Mouse (Mus musculus) embryonic facial prominence, embryonic 15.5 days (tissue): ENCODE measurements at regions not wholly inside any gene's neighbourhood (a gene's known extent, or its start where the extent isn't known, plus 50 kb on each side); places are given as distances from the start of the nearest gene placed in this dataset.

Experiments
- ATAC-seq: fragments of 200-750 bp; cut with Nextera tagmentation; 2 replicates; pipeline ENCODE4 v1.8.0; 2017; ENCODE audit warnings: low read depth, moderate TSS enrichment; ENCODE audit not compliant: insufficient number of reproducible peaks, low FRiP score, low TSS enrichment
- H3K27ac ChIP-seq: fragments of 300-500 bp; sonication (generic); replicated peaks from 2 replicates; pipeline ENCODE4 v1.5.1; 2015; ENCODE audit warnings: mild to moderate bottlenecking, inconsistent platforms
- H3K27me3 ChIP-seq: fragments of 300-500 bp; sonication (generic); 2 replicates; pipeline ENCODE4 v1.6.1; 2015; ENCODE audit warnings: inconsistent platforms
- H3K36me3 ChIP-seq: fragments of 300-500 bp; sonication (generic); 2 replicates; pipeline ENCODE4 v1.6.1; 2015; ENCODE audit warnings: mild to moderate bottlenecking, inconsistent platforms
- H3K4me1 ChIP-seq: fragments of 300-500 bp; sonication (generic); 2 replicates; pipeline ENCODE4 v1.6.1; 2015; ENCODE audit warnings: inconsistent platforms
- H3K4me2 ChIP-seq: fragments of 300-500 bp; sonication (generic); replicated peaks from 2 replicates; pipeline ENCODE4 v1.6.1; 2015; ENCODE audit warnings: mild to moderate bottlenecking, inconsistent platforms
- H3K4me3 ChIP-seq: fragments of 300-500 bp; sonication (generic); replicated peaks from 2 replicates; pipeline ENCODE4 v1.5.1; 2015; ENCODE audit warnings: mild to moderate bottlenecking, inconsistent platforms
- H3K9ac ChIP-seq: fragments of 300-500 bp; sonication (generic); 2 replicates; pipeline ENCODE4 v1.6.1; 2015; ENCODE audit warnings: inconsistent platforms
- H3K9me3 ChIP-seq: fragments of 300-500 bp; sonication (generic); replicated peaks from 2 replicates; pipeline ENCODE4 v1.6.1; 2016; ENCODE audit warnings: inconsistent platforms
- whole genome bisulfite sequencing: fragments of 180-500 bp; shearing (Covaris S2); methylation state at CpG from one replicate; pipeline ENCODE4 v1.1.7; 2015; 5-methylcytosine and 5-hydroxymethylcytosine counted together

DNA sequence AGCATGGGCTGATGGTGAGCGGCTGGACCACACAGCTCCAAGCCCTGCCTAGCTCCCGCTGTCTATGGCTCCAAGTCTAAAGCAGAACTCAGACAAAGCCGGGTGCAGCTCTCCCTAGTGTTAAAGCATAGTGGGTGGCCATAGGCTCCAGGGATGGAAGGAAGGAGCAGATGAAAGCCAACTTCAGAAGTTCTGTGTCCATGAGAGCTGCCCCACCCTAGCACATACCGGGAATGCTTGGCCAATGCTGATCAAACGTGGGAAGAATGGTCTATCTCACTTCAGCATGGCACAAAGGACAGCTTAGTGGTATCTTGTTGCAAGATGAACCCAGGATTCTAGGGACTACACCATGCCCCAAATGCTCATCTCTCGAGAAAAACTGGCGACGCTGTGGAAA lies 55.5 kb upstream of the Ssx2ip start:
- no peaks in the 10 kb centered on the region for H3K27me3 ChIP-seq
- no peaks in the 10 kb centered on the region; the same call in 1 of the 2 replicates for H3K4me1 ChIP-seq
- no peak for ATAC-seq
- no peak overlapping the region for H3K9ac ChIP-seq
- WGBS: 76% methylated on average over 8 of the region's 8 CpGs
- no peaks in the 10 kb centered on the region for H3K36me3 ChIP-seq
- no peaks in the 10 kb centered on the region for H3K9me3 ChIP-seq
- no peak overlapping the region for H3K4me2 ChIP-seq
- no peak overlapping the region for H3K27ac ChIP-seq
- H3K4me3 ChIP-seq: no peak overlapping the region

DNA sequence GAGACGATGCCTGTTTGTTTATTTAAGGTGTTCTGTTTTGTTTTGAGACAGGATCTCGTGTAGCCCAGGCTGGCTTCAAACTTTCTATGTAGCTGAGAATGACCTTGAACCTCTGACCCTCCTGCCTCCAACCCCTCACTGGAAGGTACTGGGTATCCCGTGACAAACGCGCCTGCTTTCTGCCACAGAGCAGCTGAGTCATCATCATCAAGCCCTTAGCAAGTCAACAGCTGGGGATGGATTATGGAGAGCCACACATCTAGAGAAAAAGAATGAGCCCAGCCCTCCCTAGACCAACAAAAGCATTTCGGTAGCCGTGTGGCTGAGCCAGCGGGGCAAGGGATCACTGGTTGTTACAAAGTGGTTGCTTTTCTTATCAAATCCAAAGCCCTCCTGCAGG lies 55.0 kb upstream of the Ssx2ip start:
- H3K4me3 ChIP-seq: no peak overlapping the region
- no peaks in the 10 kb centered on the region; the same call in 1 of the 2 replicates for H3K4me1 ChIP-seq
- WGBS: 64% methylated on average over 8 of the region's 8 CpGs
- H3K9ac ChIP-seq: no peak overlapping the region
- ATAC-seq: no peak
- no peaks in the 10 kb centered on the region for H3K27me3 ChIP-seq
- no peak overlapping the region for H3K4me2 ChIP-seq
- no peaks in the 10 kb centered on the region for H3K36me3 ChIP-seq
- H3K27ac ChIP-seq: no peak overlapping the region
- H3K9me3 ChIP-seq: no peaks in the 10 kb centered on the region

DNA sequence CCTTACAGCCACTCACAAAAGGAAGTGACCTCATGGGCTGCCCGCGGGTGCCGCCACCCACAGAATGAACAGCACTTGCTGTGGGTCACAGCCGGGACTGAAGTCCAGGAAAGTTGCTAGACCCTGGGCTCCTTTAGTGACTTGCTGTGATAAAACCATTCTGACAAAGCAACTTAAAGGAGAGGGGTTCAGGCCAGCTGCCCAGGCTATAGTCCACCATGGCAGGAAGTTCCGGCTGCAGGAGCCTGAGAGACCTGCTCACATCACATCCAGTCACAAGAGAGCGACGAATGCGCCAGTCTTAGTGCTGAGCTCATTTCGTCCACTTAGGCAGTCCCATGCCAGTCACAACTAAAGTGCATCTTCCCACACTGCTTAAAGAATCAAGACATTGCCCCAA lies 54.3 kb upstream of the Ssx2ip start:
- 94% methylated on average over 9 of the region's 9 CpGs for WGBS
- ATAC-seq: no peak

DNA sequence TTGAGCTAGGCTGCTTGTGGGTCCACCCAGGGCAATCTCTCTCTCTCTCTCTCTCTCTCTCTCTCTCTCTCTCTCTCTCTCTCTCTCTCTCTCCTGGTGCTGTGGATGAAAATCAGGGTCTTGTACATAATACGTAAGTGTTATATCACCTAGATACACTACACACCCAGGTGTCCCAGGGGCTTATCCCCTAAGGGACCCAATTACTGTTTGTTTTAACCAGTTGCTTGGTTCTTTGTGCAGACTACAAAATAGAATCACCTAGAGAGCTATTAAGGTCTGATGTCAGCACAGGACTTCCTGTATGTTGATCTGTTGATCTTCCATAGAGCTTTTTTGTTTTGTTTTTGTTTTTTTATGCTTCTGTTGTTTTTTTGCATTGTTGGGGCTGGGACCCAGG lies 53.0 kb upstream of the Ssx2ip start:
- WGBS: 88% methylated on average over 1 of the region's 1 CpGs
- H3K4me1 ChIP-seq: no peaks in the 10 kb centered on the region
- no peak for ATAC-seq
- no peaks in the 10 kb centered on the region for H3K9me3 ChIP-seq
- no peak overlapping the region for H3K4me2 ChIP-seq
- H3K4me3 ChIP-seq: no peak overlapping the region
- no peak overlapping the region for H3K27ac ChIP-seq
- H3K27me3 ChIP-seq: no peaks in the 10 kb centered on the region
- H3K36me3 ChIP-seq: no peaks in the 10 kb centered on the region
- H3K9ac ChIP-seq: no peak overlapping the region

More for the DNA sequence above, 54.3 kb upstream of the Ssx2ip start:
- no peak overlapping the region for H3K4me2 ChIP-seq
- H3K9ac ChIP-seq: no peak overlapping the region
- no peak overlapping the region for H3K27ac ChIP-seq
- no peaks in the 10 kb centered on the region for H3K27me3 ChIP-seq
- no peaks in the 10 kb centered on the region; the same call in 1 of the 2 replicates for H3K4me1 ChIP-seq
- no peak overlapping the region for H3K4me3 ChIP-seq
- no peaks in the 10 kb centered on the region for H3K36me3 ChIP-seq
- no peaks in the 10 kb centered on the region for H3K9me3 ChIP-seq

DNA sequence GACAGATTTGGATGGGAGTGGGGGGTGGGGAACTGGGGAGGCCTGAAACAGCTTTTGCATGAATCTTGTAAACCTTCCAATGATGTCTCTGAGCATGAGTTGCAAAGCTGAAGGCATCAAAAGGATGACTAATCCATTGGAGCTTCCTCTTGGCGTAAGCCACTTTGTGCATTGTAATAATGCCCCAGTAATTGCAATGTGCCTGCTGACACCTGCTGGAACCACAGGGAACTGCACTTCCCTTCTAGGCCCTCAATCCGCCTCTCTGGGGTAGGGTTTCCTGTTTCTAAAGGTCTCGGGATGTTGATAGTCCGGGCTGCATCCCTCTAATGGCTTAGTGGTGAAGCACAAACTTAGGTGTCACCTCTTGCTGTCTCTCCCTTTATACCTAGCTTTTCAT lies 52.3 kb upstream of the Ssx2ip start:
- no peaks in the 10 kb centered on the region for H3K36me3 ChIP-seq
- no peak overlapping the region for H3K4me3 ChIP-seq
- no peak overlapping the region for H3K9ac ChIP-seq
- H3K4me2 ChIP-seq: no peak overlapping the region
- H3K27ac ChIP-seq: no peak overlapping the region
- no peak for ATAC-seq
- 82% methylated on average over 4 of the region's 4 CpGs for WGBS
- H3K27me3 ChIP-seq: no peaks in the 10 kb centered on the region
- no peaks in the 10 kb centered on the region for H3K9me3 ChIP-seq
- H3K4me1 ChIP-seq: no peaks in the 10 kb centered on the region

DNA sequence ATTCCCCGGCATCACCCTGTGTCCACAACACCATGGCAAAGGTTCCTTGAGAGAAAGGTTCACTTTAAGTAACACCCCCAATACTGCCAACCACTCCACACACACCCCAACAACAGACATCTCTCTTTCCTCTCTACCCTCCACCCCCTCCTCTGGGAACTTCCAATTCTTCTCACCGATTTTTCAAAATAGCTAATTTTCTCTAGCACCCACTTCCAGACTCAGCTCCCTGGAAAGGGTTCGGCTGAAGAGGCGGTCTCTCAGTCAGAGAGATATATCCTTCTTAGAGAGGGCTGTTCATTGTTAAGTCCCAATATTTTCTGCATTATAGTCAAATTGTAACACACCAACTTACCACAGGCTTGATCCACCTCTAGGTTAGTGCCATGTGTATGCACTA lies 50.5 kb upstream of the Ssx2ip start:
- Histone ChIP-seq H3K4me1 (no peaks in the 10 kb centered on the region), H3K27me3 (no peaks in the 10 kb centered on the region), H3K4me2 (no peak overlapping the region), H3K27ac (no peak overlapping the region), H3K4me3 (no peak overlapping the region), H3K36me3 (no peaks in the 10 kb centered on the region), H3K9me3 (no peaks in the 10 kb centered on the region), H3K9ac (no peak overlapping the region)
- 92% methylated on average over 4 of the region's 4 CpGs for WGBS
- no peak for ATAC-seq
